Mouse (Mus musculus) small intestine, adult 2 months (tissue): ENCODE measurements around the gene Col17a1. TPM values are rescaled to one million over a fixed set of nuclear protein-coding genes. Genes with fewer than 3 reads are reported as not detected.

ENCODE experiments used
- H3K27ac ChIP-seq: fragments of 200-500 bp; 2 replicates; pipeline ENCODE4 v1.5.1; 2012; ENCODE audit warnings: low read depth, low read length, control low read depth, inconsistent platforms; ENCODE audit not compliant: insufficient read depth
- H3K27me3 ChIP-seq: fragments of 200-500 bp; 2 replicates; pipeline ENCODE4 v1.6.1; 2012; ENCODE audit warnings: mild to moderate bottlenecking, moderate library complexity, low read length, inconsistent platforms; ENCODE audit not compliant: control insufficient read depth, insufficient read depth
- H3K36me3 ChIP-seq: fragments of 200-500 bp; 2 replicates; pipeline ENCODE4 v1.6.1; 2012; ENCODE audit warnings: mild to moderate bottlenecking, low read length, control low read depth, inconsistent platforms; ENCODE audit not compliant: control insufficient read depth, insufficient read depth
- H3K4me1 ChIP-seq: fragments of 200-500 bp; 2 replicates; pipeline ENCODE4 v1.6.1; 2012; ENCODE audit warnings: low read length, inconsistent platforms, mixed read lengths; ENCODE audit not compliant: control insufficient read depth, insufficient read depth, insufficient read length
- H3K4me3 ChIP-seq: fragments of 200-500 bp; 2 replicates; pipeline ENCODE4 v1.5.1; 2012; ENCODE audit warnings: low read depth, mild to moderate bottlenecking, control low read depth, inconsistent platforms, low read length, moderate library complexity
- CTCF ChIP-seq: fragments of 200-500 bp; IDR thresholded peaks from 2 replicates; pipeline ENCODE4 v1.5.1; 2012; ENCODE audit warnings: low read depth, mild to moderate bottlenecking, control low read depth, inconsistent platforms, low read length, moderate library complexity, mixed read lengths; ENCODE audit not compliant: insufficient replicate concordance, insufficient read length; ENCODE audit errors: extremely low read depth
- POLR2A ChIP-seq: fragments of 200-500 bp; IDR thresholded peaks from 2 replicates; pipeline ENCODE4 v1.6.1; 2012; ENCODE audit warnings: low read depth, mild to moderate bottlenecking, control low read depth, inconsistent platforms, low read length, moderate library complexity
- WGBS: fragments of 180-500 bp; shearing (Covaris S2); methylation state at CpG from one replicate; pipeline ENCODE4 v1.1.7; 2018; 5-methylcytosine and 5-hydroxymethylcytosine counted together
- polyA plus RNA-seq: library from polyadenylated mRNA; depleted of rRNA; stranded (reverse); fragments of >200 nt; gene quantifications from 2 replicates; pipeline ENCODE4 v1.2.3, GENCODE M21; 2012

Gene Col17a1
- polyA plus RNA-seq, 1 experiment: 0.35 TPM

- no peak overlapping the region for H3K27ac ChIP-seq
- H3K4me1 ChIP-seq: no peaks in the 10 kb centered on the region
- peak; percentile 74; the same call in 1 of the 2 replicates for TF ChIP-seq CTCF
- no peak for TF ChIP-seq POLR2A
- H3K4me3 ChIP-seq: no peak overlapping the region
- WGBS: 36% methylated on average over 8 of the region's 8 CpGs
- no peaks in the 10 kb centered on the region for H3K27me3 ChIP-seq
- H3K36me3 ChIP-seq: no peaks in the 10 kb centered on the region
Observed at GRCm38 (mm10) chr19:47674419-47674818, 17.5 kb downstream of the Col17a1 start.

- H3K4me3 ChIP-seq: no peak overlapping the region
Observed at GRCm38 (mm10) chr19:47668399-47668798, 23.5 kb downstream of the Col17a1 start.

DNA sequence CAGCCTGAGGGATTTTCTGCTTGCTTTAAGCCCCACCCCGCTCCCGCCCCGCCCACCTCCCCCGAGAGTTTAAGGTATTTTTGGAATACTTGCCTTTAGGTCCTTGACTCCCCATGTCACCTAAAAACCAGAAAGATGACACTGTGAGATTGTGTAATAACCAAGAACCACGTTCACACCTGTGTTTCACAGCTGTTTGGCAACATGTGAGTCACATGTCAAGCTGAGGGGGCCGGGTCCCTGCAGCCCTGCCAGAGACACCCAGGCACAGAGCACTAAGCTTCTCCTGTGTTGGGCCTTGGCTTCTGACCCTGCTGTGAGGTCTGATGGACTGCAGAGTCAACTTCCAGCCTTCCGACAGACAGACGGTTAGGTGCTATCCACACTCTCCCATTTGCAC is 24.3 kb downstream of the Col17a1 start:
- Histone ChIP-seq H3K27ac (no peak overlapping the region), H3K36me3 (no peaks in the 10 kb centered on the region), H3K4me1 (no peaks in the 10 kb centered on the region), H3K4me3 (no peak overlapping the region), H3K27me3 (no peaks in the 10 kb centered on the region)
- TF ChIP-seq POLR2A: no peak
- TF ChIP-seq CTCF: no peak
- 36% methylated on average over 8 of the region's 8 CpGs for WGBS

More at GRCm38 (mm10) chr19:47668399-47668798, 23.5 kb downstream of the Col17a1 start:
- 74% methylated on average over 9 of the region's 9 CpGs for WGBS
- no peaks in the 10 kb centered on the region for H3K27me3 ChIP-seq
- no peak overlapping the region for H3K27ac ChIP-seq
- no peak for TF ChIP-seq CTCF
- TF ChIP-seq POLR2A: no peak
- no peaks in the 10 kb centered on the region for H3K36me3 ChIP-seq
- H3K4me1 ChIP-seq: no peaks in the 10 kb centered on the region

GRCm38 (mm10) chr19:47659765-47660408 is 32.0 kb downstream of the Col17a1 start:
- H3K36me3 ChIP-seq: no peaks in the 10 kb centered on the region
- H3K4me1 ChIP-seq: 0 out of 2 replicates have a peak, but pooled peaks cover 4% of the 10 kb centered on the region
- TF ChIP-seq CTCF (no peak), POLR2A (no peak)
- H3K4me3 ChIP-seq: no peak overlapping the region
- WGBS: 73% methylated on average over 9 of the region's 9 CpGs
- no peak overlapping the region for H3K27ac ChIP-seq
- H3K27me3 ChIP-seq: no peaks in the 10 kb centered on the region

DNA sequence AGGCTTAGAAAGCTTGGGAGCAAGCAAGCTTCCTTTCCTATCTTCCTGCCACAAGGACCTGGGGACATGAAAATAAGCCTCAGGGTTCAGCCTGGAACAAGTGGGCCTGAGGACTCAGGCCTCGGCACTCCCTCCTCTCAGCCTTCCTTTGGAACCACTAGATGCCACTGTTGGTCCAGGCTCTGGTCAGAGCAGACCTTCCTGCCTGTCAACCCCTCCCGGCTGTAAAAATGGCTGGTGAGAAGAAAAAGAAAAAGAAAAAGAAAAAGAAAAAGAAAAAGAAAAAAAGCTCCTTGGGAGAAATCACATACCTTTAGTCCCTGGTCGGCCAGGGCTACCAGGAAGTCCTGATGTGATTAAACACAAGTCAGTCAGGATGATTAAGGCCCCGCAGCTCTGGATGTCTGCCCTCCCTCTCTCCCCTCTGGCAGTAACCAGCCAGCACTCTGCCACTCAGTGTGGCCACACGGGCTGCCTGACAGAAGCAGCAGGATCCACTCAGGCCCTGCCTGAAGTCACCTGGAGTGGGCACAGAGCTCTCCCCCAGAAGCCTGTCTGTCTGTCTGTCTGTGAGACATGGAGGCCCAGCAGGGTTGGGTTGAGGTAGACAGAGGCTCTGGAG is 32.9 kb downstream of the Col17a1 start:
- H3K36me3 ChIP-seq: no peaks in the 10 kb centered on the region
- H3K4me3 ChIP-seq: no peak overlapping the region
- 14% methylated on average over 5 of the region's 5 CpGs for WGBS
- TF ChIP-seq CTCF (peak; percentile 55; the same call in 1 of the 2 replicates), POLR2A (no peak)
- H3K27ac ChIP-seq: no peak overlapping the region
- no peaks in the 10 kb centered on the region for H3K27me3 ChIP-seq
- 0 out of 2 replicates have a peak, but pooled peaks cover 6% of the 10 kb centered on the region for H3K4me1 ChIP-seq

- 29% methylated on average over 11 of the region's 11 CpGs for WGBS
- H3K36me3 ChIP-seq: no peaks in the 10 kb centered on the region
- no peaks in the 10 kb centered on the region for H3K27me3 ChIP-seq
- 0 out of 2 replicates have a peak, but pooled peaks cover 4% of the 10 kb centered on the region for H3K4me1 ChIP-seq
- H3K4me3 ChIP-seq: no peak overlapping the region
- no peak overlapping the region for H3K27ac ChIP-seq
- no peak for TF ChIP-seq CTCF
- no peak for TF ChIP-seq POLR2A
Observed at GRCm38 (mm10) chr19:47654896-47655295, 37.0 kb downstream of the Col17a1 start.

DNA sequence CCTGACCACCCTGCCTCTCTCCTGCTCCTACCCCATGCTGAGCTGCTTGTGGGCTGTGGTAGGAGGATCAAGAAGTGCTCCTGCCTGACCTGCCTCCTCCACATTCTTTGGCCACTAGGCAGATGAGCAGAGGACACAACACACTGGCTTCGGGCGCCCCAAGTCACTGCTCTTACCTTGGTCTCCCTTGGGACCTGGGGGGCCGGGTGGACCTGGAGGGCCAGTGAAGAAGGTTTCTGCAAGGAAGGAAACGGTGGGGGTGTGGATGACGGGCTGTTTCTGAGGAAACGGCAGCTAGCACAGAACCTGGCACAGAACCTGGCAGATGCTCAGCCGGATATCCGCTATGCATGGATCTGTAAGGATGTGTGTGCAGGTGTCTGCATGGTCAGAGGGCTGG is 38.7 kb downstream of the Col17a1 start:
- no peak overlapping the region for H3K27ac ChIP-seq
- no peak overlapping the region for H3K4me3 ChIP-seq
- 0 out of 2 replicates have a peak, but pooled peaks cover 2% of the 10 kb centered on the region for H3K4me1 ChIP-seq
- H3K27me3 ChIP-seq: no peaks in the 10 kb centered on the region
- WGBS: 83% methylated on average over 8 of the region's 8 CpGs
- H3K36me3 ChIP-seq: 0 out of 2 replicates have a peak, but pooled peaks cover 1% of the 10 kb centered on the region
- TF ChIP-seq POLR2A (no peak), CTCF (no peak)
